Mouse (Mus musculus): Measurements from ENCODE around the gene Sec14l5.

Gene Sec14l5

DNA sequence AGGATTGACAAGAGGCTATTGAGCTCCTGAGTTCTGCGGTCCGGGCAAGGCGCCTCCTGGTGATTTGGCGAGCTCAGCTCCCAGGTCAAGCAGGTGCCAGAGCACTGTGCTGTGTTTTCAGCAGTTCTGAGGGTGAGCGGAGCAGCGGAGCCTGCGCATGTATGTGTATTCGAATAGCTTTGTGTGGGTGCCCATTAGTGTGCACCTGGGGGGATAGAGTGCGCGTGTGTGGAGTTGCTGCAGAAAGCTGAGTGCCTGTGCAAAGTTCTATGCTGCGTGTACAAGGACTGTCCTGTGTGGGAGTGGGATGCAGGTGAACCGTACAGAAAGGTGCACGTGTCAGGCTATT is at the start of gene Sec14l5:
Gene Sec14l5 (plus strand): TSS at position 73 of the 349 bp plus-strand sequence.
- no peak for DNase-seq

DNA sequence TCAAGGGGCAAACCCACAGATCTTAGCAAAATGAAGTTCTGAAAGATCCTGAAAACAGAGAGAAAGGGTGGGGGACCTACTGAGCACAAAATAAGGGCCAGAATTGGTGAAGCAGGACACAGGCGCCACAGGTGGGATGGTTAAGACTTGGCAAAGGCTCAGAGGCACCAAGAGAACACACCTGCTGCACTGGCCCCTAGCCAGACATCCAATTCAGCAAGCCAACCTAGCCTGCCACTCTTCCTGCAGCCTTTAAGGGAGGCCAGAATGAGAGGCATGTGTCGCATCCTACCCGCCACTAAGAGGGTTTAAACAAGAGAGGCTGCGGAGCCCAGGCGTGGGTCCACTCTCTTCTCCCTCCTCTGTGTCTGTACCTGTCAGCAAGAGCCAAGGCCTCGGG is 45.9 kb upstream of the Sec14l5 start:
- DNase-seq = peak; percentile 86

DNA sequence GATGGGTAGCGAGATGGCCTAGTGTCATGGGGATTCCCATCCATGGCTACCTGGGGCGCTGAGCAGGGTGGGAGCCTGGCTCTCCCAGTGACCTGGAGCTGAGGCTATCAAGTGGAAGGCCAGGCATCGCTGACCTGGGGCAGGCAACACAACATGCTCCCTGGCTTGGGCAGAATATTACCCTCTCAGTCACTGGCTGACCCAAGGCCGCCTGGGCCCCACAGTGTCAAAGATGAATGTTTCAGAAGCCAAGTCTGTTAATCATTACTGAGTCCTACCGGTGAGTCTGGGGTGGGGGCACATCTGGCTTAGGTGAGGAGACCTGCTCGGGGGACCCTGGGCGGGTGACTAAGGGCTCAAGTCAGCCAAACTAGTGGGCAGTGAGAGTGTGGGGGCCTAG is 37.0 kb upstream of the Sec14l5 start:
- DNase-seq = no peak

DNA sequence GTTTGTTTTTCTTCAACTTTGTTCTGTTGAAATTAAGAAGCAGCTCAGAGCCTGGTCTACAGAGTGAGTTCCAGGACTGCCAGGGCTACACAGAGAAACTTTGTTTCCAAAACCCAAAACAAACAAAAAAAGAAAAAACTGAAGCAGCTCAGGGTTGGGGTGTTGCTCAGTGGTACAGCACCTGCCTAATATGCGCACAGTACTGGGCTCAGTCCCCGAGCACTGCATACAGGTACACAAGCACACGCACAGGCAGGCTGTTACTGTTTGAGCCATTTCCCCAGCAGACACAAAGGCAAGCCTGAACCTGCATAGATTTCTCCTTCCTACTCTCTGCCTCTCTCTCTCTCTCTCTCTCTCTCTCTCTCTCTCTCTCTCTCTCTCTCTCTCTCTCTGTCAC is 35.9 kb upstream of the Sec14l5 start:
- no peak for DNase-seq

DNA sequence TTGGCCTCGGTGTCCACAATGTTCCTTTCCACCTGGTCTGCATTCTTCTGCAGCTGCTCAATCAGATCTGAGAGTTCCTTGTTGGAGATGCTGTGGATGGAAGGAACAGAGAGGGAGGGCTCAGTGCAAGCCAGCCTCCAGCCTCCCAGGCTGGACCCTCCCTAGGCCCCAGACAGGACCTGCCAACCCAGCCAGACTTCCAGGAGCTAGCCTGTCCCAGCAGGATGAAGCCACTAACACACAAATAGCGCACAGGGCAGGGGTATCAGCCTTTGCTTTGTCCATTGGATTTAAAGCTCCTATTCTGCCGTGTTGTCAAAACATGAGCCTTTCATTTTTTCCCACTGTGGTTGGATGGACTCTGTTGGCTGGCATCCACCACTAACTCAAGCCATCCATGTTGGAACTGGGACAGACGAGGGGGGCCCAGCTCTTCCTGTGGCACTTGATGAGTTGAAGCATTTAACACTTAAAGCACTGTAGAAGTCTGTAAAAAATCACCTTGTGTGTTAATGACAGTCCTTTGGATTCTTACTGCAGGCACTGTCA is 33.8 kb upstream of the Sec14l5 start:
- no peak for DNase-seq

DNA sequence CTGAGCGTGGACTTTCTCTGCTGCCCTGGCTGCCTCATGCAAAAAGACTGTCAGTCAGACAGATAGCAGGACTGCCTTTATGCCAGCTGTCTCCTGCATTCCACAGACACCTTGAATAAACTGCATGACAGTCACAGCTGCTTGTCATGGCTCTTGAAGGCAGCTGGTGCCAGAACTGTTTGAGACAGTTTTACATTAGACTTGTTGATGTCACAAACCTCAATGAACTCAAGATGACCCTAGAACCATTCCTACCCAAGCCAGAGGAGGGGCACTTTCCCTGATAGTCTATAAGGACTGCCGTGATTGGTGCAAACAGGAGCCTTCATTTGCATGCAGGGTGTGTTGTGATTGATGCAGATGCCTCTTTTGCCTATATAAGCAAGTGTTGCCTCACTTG is 33.3 kb upstream of the Sec14l5 start:
- no peak for DNase-seq

DNA sequence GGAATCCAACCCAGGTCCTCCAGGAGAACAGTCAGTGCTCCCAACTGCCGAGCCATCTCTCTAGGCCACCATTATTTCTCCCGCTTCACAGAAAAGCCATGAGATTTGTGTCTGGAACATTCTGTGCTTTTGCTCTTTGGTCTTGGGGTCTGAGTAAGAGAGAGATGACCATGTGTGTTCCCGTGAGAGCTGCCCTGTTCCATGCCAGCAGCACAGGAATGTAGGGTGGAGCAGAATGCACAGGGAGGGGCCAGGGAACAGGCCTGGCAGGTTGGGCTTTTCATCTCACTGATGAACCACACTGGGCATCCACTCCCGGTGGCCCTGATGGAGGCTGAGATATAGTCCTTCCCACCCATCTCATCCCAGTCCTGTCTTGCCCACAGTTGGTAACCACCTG is 27.5 kb upstream of the Sec14l5 start:
- no peak for DNase-seq

DNA sequence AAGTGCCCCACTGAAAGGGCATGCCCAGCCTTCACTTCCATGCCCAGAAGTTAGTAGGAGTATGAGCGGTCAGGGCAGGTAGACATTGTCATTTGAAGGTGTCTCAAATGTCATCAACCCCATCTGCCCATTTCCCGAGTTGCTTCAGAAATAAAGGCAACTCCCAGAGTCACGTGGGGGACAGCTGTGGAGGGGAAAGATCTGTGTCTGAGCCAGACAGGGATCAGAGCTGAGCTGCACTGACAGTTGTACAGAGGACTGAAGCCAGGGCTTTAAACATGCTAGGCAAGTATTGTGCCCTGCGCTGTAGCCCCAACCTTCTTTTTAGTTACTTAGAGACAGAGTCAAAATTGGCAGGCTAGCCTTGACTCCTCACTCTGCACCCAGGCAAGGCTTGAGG is 27.1 kb upstream of the Sec14l5 start:
- no peak for DNase-seq

DNA sequence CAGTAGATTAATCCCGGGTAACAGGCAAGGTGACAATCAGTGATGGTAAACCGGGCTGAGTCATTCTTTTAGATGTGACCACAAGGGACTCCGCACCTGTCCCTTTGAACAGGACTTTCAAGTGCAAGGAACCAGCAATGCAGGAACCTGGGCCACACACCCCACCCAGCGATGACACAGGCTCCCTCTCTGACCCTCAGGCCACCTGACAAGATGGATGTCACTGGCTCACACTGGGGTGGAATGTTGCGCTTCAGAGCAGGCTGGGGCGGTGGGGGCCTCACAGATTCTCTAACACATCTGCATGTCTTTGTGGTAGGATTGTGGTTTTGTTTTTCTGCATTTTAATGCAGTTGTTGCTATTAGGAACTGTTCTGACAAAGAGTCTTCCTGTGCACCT is 23.4 kb upstream of the Sec14l5 start:
- no peak for DNase-seq

DNA sequence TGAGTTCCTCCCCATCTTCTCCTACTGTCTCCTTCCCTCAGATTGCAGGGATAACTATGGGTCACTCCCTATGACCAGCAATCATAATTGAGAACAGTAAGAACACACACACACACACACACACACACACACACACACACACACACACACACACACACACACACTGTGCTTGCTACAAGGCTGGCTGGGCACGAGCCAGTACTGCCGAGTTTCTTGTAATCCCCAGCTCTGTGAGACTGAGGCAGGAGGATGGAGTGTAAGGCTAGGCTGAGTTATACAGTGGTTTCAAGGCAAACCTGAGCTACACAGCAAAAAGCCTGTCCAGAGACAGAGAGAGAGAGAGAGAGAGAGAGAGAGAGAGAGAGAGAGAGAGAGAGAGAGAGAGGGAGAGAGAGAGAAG is 16.7 kb upstream of the Sec14l5 start:
- no peak for DNase-seq

DNA sequence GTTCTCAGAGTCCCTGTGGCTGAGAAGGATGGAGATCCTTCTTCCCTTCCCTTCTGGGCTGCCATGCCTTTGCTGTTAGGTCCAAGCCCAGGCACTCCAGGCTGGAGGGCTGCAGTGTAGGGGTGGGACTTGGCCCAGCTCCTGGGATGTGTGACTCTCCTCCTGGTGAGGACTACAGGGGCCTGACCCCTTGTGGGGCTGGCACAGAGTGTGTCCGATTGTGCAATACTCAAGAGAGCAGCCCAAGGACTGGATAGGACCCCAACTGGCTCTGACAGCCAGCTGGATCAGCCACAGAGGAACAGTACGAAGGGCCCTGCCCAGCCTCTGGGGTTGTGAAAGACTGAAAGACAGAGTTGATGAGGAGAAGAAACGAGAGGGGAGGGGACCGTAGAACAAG is 16.1 kb upstream of the Sec14l5 start:
- DNase-seq = no peak

DNA sequence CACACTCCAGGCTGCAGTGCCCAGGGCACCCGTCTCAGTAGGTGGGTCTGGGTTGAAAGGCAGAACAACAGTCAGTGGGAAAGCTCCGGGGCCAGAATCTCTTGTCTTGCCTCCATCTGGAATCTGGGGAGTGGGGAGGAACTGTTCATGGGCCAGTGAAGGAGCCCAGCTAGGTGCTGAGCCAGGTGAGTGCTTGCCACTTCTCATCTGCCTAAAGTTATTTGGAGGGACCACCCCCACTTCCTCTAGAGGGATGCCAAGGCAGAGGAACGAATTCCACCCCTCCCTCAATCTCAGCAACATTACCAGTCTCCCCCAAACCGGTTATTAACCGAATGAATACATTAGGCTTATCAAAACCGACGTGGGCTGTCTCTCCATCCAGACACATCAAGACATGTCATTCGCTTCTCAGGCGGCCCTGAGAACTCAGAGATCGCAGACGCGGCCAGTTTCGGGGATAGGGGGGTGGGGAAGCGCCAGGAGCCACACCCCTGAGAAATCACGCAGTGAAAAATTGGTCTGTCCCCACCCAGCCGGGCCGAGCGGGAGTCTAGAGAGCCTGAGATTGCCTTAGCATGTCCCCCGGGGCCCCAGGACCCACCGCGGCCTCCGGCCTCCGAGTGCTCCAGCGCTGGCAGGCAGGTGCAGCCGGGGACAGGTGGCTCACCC is 15.5 kb upstream of the Sec14l5 start:
- no peak for DNase-seq

DNA sequence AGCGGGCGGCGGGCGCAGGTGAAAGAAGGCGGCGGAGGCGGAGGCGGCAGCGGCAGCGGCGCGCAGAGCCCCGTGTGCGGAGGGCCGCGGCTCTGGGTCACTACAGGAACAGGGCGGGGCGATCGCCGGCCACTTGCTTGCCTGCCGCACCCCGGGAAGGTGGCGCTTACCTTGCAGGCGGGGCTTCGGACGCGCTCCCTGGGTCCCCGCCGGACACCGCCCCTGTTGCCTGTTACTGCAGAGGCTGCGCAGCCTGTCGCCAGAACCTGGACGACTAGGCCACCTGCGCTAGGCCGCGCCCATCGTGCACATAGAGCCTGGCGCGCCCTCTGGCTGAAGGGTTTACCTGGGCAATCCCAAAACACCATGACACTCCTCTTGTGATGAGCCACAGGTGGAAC is 14.5 kb upstream of the Sec14l5 start, which contains the start of gene Ppl:
Gene Ppl (minus strand): TSS at position 21 of the 401 bp plus-strand sequence.
- DNase-seq = peak; percentile 70

DNA sequence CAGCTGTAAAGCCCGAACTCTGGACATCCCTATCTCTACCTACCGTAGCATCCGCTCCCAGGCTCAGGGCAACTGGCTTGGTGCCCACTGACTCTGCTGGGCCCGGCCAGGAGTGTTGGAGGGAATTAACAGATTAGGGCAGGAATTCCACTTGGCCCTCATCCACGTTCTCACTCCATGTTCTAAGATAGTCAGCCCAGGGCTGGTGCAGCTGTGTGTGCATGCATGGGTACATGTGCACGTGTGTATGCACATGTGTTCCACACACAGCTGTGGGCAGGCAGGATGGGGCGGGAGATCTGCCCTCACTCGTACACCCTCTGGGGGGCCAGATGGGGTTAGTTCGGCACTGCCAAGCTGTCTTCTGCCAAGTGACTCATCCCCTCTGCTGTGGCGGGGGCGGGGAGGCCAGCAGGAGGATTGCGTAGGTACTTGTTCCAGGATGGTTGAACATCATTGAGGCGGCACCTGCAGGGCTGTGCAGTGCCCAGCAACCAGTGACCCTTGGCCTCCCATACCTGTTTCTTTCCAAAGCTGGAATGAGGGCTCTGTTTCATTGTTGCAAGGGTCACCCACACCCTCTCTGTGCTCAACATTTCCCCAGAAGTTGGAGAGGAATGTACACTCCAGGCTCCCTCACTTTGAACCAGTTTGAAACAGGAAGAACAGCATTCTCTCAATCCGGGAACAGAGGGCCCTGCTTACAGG is 12.1 kb upstream of the Sec14l5 start:
- peak; percentile 66 for DNase-seq

DNA sequence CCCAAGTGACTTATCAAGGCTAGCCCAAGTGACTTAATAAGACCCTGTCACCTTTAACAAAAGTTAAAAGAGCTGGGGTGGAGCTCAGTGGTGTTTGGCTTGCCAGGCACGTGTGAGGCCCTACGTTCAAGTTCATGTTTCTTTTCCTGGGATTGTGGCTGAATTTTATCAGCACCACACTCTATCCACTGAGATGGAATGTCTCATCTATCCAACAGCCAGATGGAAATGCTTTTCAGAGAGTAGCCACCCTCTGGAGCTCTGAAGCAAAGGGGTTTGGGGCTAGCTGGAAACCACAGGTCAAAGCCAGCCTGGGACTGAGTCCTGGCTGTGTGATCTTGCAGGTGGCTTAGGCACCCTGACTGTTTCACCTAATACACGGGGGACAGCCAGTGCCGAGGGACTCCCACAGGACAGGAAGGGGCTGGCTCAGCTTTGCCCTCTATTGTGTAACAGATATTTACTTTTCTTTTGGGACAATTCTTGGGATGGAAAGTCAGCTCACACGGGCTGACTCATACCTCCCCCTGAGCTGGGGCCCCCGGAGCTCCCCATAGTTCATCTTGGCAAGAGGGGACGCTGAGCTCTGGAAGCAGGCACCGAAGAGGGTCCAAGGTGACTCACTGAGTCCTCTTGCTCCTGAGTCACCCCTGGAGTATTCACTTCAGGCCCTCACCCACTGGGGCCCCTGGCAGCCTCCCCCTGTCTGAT is 11.2 kb upstream of the Sec14l5 start:
- DNase-seq = no peak

DNA sequence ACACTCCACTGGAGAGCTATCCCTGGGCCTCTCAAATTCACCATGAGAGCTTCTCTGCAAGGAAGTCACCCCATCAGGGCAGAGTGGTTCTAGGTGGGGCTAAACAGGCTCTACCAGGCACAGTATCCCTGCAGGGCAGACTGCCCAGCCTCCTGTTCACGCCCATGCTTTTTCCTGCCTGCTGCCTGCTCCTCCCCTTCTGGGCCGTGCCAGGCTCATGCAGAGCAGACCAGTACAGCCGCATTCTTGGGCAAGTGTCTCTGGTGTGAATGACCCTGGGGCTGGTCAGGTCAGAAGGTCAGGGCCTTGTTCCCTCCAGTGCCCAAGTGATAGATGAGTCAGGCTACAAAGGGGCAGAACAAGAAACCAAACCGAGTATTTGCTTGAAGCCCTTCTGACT is 10.4 kb upstream of the Sec14l5 start:
- no peak for DNase-seq

DNA sequence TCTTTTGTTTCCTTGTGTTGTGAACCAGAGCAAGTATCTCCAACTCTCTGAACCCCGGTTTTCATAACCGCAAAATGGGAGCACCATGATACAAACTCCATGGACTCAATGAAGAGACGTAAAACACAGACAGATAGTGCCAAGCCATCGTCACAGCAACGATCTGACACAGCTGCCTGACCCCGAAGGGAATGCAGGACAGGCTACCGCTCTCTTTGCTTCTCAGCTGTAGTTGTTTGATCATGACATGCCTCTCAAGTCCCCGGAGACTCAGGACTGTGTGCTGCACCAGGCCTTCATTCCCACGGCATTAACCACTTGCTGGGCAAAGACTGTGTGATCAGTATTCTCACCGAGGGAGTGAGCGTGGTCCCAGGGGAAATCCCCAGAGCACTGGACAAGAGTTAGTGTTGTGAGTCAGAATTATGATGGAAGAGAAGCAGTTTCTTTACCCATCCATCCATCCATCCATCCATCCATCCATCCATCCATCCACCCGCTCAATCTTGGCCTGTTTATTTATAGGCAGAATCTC is 9.8 kb upstream of the Sec14l5 start:
- DNase-seq = no peak

DNA sequence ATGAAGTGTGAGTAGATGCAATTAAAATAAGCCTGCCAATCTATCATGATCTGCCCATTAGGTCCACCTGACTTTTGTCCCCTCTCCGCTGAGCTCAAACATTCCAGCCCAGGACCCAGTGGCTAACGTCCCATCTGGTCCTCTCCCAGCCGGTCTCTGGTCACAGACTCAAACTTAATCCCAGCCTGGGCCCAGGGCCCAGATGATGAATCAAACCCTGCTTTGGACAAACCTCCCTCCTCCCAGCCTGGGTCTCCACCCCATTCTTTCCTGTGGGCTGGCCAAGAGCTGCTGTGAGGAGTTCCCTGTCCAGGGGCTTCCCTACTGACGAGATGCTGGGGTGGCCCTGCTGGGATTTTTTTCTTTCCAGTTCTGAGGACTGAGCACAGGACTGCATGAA is 7.2 kb upstream of the Sec14l5 start:
- no peak for DNase-seq

DNA sequence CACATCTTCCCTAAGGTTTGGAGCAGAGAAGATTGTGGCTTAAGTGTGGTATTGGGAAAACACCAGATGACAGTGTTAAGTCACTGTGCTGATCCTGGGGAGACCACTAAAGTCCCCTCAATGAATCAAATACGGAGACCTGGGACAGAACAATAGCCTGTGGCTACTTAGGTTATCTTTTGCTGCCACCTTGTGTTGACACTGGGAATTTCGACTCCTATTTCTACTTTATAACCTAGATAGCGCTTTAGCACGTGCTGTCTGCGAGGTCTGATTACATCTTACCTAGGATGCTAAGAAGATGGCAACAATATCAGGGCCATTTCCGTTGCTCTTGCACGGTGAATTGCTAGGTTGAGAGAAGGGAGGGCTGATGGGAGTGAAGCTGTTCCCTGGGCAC is 1.3 kb upstream of the Sec14l5 start:
- peak; percentile 48 for DNase-seq

DNA sequence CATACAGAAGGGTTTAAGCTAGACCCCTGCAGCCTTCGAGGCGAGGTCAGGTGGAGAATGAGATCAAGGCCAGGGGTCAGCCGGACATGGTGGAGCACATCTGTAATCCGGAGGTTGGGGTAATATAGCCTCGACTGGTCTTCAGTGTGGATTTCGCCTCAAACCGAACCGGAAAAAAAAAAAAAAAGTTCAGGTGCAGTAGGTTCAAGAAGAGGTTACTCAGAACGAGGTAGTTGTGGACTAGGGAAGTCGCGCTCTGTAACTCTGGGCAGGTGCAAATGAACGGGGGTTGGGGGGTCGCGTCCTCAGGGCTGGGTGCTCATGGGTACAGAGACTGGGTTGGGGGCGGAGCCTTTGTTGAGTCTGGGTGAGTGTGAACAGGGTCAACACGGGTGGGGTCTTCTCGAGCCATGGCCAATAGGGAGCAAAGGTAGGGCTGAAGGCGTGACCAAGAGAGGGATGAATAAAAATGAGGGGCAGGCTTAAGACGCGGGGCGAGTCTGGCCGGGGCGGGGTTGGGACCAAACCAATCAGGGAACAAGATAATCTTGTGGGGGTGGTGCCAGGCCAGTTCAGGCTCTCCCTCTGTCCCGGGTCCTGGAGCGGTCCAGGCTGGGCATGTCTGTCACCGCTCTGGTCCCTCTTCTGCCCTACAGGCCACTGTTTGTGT is 407 bp upstream of the Sec14l5 start:
- peak; percentile 60 for DNase-seq

DNA sequence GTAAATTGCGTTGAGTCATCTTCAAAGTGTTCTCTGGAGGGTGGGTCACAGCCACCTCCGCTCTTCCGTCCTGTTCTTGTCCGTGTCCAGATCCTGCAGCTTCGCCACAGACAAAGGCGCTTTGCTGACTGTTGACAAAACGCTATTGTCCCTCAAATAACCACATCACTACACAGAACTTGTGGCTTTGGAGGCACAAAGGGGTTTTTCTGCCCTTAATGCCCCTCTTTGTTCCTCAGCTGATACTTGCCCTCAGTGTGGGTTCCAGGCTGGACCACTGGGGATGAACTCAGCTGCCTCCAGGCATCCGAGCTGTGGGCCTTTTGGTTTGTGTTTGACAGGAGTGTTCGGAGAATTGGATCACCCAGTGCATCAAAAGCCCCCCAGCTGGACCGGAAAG is 3.6 kb downstream of the Sec14l5 start:
- DNase-seq = no peak

DNA sequence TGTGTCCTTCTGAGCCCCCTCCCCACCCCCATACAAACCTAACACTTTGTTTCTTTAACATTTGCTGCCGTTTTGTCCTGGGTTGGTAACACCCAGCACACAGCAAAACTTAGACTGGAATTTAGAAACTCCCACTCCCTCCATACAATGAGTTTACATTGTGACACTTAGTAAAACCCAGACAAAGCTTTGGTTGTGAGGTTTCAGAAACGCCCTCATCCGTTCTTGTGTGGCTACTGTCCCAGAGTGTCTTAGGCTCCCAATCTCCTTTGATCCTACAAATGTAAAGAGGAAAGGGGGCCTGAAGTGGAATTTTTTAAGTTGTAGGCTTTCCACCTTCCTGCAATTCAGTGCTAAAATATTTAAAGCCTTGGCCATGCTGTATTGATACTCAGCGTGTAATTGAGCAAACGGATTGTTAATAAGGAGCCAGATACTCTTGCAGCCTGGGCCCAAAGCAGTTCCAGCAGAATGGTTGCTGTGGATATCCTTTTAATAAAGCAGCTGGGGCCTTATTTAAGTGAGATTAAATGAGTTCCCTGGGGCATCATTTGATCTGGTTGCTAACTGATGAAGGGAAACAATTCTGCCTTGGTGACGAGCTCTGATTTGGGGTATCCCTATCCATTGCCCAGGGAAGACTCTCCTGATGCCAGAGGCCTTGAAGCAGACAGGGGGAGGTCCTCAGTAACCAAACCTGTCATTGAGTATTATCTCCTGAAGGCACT is 6.6 kb downstream of the Sec14l5 start:
- no peak for DNase-seq
